Mouse (Mus musculus): ENCODE data around the gene Npr2. TPM values are rescaled to one million over a fixed set of nuclear protein-coding genes. Genes with fewer than 3 reads are reported as not detected.
"Not testable (repeated sequence)": the region's sequence is repeated elsewhere in the genome, so short reads cannot be mapped to it uniquely, and the experiment has no call there.

Npr2 gene
- polyA plus RNA-seq (2017; shearing (Covaris generic)) = not detected

DNA sequence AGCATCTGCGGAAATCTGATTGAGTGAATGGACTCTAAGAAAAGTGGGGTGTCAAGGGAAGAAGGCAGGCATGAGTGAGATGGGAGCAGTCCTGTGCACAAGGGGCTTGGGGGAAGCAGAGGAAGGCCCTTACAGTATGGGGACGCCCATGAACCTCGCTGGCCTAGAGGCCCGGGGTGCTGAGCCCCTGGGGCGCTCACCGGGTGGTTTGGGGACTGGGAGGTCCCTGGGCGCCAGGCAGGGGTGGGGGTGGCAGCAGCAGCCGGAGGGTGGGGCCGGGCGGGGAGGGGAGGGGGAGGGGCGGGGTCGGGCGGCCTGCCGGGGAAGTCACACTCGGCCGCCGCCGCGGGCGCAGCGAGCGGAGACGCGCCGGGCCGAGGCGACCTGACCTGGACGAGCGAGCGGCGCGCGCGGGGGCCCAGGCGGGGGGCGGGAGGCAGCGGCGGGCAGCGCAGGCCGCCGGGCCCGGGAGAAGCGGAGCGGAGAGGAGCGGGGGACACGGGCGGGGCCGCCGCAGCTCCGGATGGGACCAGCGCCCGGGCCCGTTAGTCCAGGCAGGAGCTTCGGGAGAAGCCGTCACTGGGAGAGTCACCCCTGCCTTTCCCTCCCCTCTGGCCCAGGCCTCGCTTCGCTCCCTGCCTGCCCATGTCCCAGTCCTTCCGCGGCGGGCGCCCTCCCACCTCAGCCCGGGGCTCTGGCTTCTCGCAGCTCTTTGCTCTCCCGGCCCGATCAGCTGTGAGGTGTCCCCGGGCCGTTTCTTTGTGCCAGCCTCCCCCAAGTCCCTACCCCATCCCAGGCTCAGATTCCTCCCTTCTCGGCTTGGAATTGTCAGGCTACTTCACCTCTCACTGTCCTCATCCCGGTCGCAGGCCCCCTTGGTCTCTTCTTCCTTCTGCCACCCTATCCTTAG is at the start of gene Npr2:
TSS of gene Npr2 (plus strand) at position 890 of the 910 bp plus-strand sequence.
- no peak for ATAC-seq

DNA sequence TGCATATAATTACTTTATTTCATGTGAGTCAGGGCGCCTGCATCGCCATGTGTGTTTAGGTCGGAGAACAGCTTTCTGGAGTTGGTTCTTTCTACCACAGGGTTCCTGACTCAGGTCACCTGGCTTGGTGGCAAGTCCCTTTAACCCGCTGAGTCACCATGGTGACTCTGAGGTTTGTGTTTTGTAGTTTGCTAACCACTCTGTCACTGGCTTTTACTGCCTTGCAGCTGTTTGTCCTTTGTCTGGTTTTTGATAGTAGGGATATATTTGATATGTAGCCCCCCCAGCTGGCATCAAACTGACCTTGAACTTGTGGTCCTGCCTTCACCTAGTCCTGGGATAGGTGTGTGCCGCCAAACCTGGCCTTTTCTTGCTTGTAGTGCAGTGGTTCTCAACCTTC is 49.5 kb upstream of the Npr2 start:
- ATAC-seq = no peak

DNA sequence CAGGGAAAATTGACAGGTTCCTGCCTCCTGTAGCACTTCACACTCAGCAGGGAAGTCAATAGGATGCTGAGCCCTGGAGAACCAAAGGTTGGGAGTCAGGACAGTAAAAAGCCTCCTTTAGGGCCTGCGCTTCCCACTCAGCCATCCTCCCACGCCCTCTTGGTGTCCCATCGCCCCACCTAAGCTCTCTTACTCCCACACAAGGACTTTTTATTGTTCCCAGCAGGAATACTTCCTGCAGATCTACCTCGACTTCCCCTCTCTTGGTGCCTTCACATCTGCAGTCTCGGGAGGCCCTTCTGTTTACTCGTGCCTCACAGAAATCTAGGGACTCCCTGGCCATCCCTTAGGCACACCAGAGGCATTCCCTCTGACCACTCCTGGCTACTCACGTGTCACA is 48.3 kb upstream of the Npr2 start:
- ATAC-seq = no peak

DNA sequence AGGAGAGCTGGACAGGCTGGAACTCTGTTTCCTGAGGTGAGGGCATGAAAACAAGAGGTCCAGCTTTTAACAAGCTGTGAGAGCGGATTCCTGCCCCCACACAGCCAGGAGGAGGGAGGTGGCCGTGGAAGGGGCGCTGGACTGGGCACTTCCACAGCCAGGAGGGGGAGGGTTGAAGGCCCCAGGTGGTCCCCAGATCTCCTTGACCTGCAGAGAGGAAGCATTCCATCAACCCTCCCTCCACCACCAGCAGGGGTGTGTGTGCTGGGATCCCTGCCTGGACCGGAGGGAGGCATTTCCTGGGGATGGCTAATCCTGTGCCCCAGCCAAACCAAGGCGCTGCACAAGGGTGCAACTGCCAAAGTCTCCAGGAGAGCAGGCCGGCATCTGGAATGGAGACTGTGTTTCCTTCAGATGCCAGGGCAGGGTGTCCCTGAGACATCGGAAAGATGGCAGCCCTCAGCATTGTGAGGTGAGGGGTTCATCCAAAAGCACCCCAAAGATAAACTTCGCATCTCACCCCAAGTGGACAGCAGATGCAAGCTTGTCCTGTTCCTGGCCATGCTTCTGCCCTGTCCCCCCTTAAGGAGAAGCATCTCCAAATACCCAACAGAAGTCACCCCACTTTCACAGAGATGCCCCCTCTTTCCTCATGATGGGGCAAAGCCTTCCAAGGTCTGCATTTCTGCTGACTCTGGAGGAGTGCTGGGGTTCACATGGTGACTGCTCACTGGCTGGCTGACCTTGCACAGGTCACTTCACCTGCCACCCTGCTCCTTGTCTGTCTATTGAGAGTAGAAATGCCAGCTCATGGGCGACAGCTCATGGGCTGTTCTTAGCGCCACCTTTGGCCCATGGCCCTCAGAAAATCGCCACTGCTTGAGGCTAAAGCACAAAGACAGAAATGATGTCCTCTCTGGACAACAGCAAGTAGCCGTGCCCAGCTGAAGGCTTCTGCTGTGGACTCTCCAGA is 47.0 kb upstream of the Npr2 start, which contains the start of gene Msmp:
TSS of gene Msmp (minus strand) at position 51 of the 973 bp plus-strand sequence.
- no peak for ATAC-seq

DNA sequence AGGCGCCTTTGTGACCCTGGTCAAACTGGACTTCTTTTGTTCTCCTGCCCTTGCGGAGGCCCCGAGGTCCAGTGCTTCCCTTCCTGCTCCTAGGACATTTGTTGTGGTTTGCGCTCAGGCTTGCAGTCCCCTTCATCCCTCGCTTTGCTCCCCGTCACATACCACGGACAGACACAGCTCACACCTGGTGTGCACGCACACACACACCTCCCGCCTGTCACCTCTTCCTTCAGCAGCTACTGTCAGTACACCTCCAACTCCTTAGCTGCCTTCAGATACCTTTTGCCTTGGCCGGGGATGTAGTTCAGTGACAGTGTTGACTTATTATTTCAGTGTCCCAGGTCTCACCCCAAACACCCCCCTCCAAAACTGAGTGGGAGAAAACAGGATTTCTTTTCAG is 46.1 kb upstream of the Npr2 start:
- no peak for ATAC-seq

DNA sequence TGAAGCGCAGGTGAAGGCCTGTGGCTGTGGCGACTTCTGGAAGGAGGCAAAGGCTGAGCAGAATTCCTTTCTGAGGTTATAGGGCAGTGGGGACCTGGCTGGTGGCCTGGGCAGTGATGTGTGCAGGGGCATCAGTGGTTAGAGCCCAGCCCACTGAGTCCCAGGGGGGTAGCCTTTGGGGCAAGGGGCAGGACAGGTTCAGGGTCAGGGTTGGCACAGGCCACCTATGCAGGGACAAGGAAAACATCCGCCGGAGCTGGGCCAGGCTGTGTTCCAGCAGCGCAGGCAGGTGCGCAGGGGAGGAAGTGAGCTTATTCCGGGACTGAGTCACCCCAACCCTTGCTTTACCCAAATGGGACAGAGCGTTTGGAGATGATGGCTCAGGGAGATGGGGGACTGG is 45.3 kb upstream of the Npr2 start:
- no peak for ATAC-seq

DNA sequence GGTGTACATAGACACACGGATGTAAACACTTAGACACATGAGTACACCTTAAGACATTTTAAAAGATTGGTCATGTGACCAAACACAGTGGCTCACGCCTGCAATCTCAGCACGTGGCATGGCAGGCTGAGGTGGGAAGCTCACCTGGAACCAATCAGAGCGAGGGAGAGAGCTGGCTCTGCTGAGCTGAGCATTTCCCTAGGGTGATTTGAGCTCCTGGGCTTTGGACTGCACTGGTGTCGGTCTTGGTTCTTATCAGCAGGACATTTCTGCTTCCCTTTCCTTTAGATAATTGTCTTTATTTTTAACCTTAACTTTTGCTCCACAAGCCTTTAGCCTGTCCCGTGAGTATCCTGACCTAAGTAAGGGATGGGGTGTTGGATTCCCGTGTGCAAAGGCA is 44.1 kb upstream of the Npr2 start:
- ATAC-seq = no peak

DNA sequence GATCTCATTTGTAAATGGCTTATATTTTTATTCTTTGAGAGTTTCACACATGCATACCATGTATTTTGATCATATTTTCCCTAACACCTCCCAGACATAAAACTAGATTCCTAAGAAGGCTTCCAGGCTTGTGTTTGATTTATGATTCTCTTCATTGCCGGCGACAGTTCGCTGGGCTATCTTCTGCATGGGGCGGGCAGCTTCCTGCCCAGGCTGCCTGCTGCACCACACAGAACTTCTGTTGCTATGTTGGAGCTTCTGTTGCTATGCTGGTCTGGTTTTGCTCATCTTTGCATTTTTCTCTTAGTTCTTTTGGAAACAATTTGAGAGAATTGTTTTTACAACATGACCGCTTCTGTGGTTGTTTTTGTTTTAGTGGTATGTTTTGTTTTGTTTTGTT is 40.2 kb upstream of the Npr2 start:
- ATAC-seq = no peak

DNA sequence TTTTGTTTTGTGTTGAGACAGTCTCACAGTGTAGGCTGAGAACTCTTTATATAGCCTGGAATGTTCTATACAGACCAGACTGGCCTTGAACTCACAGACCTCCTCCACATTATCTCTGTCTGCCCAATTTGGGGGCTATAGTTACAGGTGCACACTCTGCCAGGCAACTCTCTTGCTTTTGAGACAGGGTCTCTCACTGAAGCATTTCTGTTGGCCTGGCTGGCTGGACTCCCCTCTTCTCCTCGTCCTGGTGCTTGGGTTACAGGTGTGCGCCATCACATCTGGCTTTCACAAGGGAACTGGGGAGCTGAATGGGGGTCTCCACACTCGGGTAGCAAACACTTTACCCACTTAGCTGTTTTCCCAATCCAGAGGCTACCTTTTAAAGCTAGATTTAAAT is 39.8 kb upstream of the Npr2 start:
- no peak for ATAC-seq

DNA sequence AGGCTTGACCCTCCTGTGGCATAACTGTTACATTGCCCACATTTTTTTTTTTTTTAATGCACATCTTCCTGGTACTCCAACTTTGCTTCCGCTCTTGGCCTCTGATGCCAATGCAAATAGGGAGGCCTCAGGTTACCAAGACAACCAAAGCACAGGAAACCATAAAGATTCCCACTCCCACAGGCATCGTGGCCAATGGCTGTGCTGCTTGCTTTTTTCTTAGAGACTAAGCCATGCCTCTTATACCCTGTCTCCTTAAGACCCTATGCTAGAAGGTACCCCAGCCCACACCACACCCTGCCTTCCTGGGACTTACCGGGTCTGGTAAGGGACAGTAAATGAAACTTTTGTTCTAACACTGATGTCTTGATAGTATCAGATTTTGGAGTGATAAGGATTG is 38.3 kb upstream of the Npr2 start:
- ATAC-seq = no peak

DNA sequence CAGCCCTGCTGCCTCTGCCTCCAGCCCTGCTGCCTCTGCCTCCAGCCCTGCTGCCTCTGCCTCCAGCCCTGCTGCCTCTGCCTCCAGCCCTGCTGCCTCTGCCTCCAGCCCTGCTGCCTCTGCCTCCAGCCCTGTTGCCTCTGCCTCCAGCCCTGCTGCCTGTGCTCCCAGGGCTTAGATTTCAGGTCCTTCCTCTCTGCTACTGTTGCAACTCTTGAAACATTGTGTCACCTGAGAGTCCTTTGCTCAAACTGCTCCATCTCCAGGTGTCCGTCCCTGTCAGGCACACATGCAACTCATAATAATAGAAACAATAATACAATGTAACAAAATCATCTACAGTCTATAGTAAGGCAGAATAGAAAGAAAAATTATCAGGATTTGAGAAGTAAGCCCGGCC is 35.1 kb upstream of the Npr2 start:
- not testable (repeated sequence) for ATAC-seq

DNA sequence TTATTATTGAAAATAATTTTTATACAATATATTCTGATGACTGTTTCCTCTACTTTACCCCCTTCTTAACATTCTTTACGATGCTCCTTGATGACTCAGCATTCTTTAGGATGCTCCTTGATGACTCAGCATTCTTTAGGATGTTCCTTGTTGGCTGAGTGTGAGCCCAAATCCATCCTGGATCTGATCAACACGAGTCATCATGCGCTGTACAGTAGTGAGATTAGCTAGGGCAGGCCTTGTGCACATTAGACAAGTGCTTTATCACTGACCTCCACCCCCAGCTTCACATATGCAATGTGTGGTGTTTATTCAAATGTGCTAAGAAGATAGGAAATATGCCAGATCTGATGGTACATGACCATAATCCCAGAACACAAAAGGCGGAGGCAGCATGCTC is 33.5 kb upstream of the Npr2 start:
- ATAC-seq = no peak

DNA sequence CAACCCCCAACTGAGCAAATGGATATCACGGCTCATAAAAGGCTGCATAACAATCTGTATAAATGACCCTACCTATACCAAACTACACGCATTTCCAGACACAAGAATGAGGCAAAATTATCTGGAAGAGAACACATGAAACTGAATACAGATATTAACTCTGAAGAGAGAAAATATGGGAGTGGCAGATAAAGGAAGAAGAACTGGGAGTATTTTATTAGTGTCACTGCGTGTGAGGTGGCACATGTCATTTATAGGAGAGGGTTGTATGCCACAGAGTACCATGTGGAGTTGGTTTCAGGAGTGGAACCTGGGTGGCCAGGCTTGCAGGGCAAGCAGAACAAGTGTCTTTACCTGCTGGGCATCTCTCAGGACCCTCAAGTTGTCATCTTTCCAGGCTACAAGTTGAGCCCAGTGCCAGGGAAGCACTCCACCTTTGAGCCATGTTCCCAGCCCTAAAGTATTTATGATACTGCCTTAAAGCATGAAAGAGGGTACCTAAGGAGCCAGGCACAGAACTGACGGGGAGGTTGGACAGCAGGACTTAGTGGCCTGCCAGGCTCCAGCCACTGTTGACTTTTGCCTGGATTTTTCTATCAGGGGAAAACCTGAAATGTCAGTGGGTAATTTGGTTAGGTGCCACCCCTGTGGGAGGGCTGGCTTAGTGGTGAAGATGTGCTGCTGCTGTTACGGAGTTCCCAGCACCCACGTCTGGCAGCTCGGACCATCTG is 32.9 kb upstream of the Npr2 start:
- no peak for ATAC-seq

DNA sequence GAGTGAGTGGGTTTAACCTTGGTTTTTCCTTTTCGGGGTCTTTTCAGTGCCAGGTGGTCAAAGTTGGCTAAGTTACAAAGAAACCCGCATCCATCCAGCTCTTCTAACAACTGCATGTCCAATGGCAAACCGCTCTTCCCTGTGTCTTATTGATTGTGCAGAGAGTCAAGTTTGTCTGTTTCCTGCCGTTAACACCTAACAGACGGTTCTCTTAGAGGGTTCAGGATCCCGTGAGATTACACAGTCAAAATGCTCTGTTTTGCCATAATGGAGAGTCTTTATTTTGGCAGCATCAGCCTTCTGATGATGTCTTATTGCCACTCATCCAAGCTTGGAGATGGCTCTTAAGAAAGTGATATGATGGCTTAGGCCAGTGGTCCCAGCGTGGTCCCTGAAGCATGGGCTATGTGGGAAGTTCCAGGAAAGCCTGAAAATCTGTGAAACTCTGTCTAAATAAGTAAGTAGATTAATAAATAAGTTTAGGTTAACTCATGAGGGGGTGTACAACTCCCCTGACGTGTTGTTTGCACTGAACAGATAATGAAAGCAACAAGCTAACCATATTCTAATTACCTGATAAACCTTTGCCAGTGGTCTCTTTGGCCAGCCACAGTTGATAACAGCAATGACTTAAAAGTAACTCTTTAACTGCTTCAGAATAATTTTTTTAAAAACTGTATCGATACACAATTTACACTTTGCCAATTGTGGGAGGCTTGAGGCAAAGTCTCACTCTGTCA is 31.4 kb upstream of the Npr2 start:
- no peak for ATAC-seq

DNA sequence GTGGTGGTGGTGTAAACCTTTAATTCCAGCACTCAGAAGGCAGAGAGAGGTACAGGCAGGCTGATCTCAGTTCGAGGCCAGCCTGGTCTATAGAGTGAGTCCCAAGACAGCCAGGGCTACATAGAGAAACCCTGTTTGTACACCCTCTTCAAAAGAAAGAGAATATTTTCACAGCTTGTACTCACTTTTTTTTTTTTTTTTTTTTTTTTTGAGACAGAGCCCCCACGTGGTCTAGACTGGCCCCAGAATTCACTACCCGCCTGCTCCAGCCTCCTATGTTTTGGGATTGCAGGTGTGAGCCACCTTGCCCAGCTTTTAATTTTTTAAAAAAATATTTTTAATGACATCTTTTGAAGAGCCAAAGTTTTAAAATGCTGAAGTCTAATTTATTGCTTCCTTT is 27.6 kb upstream of the Npr2 start:
- ATAC-seq = no peak

DNA sequence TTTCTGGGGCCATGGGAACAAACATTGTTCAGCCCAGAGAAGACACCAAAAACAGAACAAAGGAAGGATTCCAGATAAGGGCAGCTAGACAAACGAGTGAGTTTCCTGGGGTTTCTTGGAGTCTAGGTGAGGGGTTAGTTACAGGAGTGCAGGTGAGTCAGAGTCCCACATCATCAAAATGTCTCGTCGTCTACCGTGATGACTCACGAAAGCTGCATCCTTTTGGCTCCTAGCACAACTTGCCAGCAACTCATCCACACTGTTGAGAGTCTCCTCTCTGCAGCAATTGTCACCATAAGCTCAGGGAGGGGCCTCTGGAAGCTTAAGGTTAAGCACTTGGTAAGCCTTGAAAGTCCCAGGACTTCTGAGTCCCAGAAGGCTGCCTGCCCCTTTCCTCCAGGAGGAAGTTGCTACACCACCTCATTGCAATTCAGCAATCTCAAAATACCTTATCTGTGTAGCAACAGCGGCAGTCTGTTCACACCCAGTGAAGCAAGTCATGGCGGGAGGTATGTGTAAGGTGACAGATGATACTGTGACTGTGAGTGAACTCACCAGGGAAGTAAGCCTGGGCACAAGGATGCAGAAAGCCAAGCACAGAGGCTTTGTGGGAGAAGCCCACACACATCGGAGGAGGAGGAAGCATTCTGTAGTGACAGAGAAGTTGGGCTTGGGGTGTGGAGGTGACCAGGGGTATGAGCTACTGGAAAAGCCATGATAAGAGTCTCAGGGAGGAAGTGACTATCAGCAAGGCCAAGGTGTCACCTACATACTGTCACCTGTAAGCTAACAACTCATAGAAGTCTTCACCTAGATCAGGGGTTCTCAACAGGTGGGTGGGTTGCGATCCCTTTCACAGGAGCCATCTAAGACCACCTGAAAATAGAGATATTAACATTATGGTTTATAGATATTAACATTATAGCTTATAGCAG is 26.7 kb upstream of the Npr2 start:
- no peak for ATAC-seq

DNA sequence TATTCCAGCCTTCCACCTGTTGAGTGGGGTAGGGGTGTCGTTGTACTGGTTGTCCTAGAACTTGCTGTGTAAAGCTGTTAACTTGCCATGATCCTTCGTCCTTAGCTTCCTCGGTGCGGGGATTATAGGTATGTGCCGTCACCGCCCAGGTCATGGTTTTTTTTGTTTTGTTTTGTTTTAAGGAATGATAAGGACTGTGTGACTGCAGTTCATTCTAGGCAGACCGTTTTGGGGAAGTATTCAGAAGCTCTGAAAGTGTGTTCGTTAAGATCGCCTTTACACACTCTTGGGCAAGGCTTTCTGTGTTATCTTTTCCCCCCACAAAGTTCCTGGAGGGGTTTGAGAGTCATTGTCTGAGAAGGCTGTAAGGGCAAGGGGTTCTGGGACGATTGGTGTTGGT is 19.2 kb upstream of the Npr2 start:
- no peak for ATAC-seq

DNA sequence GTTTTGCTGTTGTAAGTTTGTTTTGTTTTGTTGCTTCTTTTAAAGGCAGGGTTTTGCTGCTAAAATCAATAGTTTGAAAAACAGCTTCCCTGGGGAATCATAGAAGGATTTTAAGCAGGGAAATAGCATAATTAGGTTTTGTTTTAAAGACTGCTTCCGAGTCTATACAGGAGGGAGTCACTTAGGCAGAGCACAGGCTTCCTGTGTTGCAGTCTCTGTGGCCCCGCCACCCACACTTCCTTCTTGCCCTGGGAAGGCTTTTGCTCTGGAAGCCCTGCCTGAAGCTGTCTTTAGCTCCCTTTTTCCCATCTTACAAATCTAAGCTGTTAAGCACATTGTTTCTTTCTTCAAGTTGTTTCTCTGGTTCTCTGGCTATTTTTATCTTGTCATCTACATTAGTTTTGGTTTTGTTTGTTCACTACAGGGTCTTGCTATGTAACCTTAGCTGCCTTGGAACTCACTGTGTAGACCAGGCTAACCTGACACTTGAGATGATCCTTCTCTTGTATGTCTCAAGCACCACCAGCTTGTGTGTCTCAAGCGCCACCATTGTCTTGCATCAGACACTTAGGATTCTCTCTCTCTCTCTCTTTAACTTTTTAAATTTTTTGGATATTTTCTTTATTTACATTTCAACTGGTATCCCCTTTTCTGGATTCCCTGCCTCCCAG is 18.5 kb upstream of the Npr2 start:
- ATAC-seq = no peak

DNA sequence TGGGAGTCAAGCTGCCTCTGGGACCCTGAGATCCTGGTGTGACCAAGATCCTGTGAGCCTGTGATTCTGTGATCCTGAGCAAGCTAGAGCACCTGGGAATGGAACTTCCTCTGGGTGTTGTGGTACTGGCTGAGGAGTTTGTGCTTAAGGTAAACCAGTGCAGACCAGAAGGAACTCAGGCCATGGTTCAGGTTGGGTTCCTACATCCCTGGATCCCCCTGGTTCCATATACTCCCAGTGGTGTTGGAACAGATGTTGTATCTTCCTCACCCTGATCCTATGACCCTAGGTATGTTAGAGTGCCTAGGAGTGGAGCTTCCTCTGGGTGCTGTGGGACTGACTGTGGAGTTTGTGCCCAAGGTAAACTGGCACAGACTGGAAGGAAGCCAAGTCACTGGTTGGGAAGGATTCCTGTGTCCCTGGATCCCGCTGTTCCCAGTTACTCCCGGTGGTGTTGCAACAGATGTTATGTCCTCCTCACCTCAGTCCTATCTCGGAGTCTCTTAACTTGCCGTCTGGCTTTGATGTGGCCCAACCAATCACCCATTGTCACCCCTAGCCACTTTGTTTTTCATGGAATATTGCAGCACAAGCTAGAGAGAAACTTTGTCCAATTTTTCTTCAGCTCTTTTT is 11.5 kb upstream of the Npr2 start:
- ATAC-seq = no peak
